Mouse (Mus musculus): ENCODE data around the gene Ice1. TPM values are rescaled to one million over a fixed set of nuclear protein-coding genes. Genes with fewer than 3 reads are reported as not detected.

The Ice1 gene
- polyA plus RNA-seq, 1 experiment, result 25.6 TPM

DNA sequence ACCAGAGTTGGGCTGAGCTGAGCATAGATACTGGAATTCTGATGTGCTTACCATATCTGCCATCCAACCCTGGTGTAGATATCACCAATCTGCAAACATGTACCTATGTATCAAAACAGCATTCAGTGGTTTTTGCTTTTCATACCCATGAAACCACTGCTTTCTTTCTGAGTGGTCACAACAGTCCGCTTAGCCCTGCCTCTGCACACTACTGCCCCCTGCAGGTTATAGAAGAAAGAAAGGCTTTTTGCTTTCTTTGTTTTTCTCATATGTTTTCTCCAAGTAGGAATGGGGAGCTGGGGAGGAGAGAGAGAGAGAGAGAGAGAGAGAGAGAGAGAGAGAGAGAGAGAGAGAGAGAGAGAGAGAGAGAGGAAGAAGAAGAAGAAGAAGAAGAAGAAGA, 92.2 kb downstream of the Ice1 start:
- no peak overlapping the region for H3K4me3 ChIP-seq (replicated peaks; ENCODE audit: extremely low read depth, low read depth, low read length)
- WGBS, result 0% methylated on average over 1 of the region's 1 CpGs
- no peak for DNase-seq
- no peaks in the 10 kb centered on the region for H3K4me1 ChIP-seq (ENCODE audit: control insufficient read depth, insufficient read depth, low read length)
- TF ChIP-seq POLR2A (IDR thresholded peaks at IDR 0.05; ENCODE audit: borderline replicate concordance, extremely low read depth, low read depth, low read length) (no peak), CTCF (IDR thresholded peaks at IDR 0.05; ENCODE audit: insufficient read depth, low read length) (peak; percentile 46)

DNA sequence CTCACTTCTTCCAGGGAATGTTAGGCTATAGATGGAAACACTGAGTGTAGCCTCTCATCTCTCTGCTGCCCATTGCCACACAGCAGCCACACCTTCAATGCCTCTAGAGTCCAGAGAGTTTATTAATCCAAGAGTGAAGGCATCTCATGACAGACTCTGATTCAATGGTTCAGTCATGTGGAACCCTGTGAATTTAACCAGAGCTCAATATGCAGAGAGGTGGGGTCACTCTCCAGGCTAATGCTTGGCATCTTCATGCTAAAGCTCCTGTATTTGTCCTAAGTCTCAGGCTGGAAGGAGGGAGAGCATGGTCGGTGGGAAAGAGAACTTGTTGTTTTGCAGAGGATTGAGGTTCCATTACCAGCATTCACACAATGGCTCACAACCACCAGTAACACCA, 97.6 kb downstream of the Ice1 start:
- WGBS, result 73% methylated on average over 1 of the region's 1 CpGs
- TF ChIP-seq CTCF (IDR thresholded peaks at IDR 0.05; ENCODE audit: insufficient read depth, low read length), result no peak
- TF ChIP-seq POLR2A (IDR thresholded peaks at IDR 0.05; ENCODE audit: borderline replicate concordance, extremely low read depth, low read depth, low read length), result no peak
- H3K4me1 ChIP-seq (ENCODE audit: control insufficient read depth, insufficient read depth, low read length), result no peaks in the 10 kb centered on the region

DNA sequence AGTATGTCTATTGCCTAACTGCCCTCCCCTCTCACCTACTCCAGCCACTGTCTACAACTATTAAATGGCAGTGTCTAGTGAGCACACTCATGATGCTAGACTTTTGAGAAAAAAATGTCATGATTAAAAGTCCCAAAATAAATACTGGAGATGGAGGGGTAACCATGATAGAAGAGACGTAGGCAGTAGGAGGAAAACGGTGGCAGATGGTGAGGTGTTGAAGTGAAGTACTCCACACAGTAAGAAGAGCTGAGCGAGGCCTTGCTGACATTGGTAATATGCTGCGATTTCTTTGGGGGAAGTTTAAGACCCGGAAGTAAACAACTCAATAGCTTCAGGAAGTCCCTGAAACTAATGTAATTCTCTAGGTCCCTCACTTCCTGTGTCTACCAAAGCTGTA, 104.0 kb downstream of the Ice1 start:
- DNase-seq, result no peak
- WGBS, result 85% methylated on average over 5 of the region's 5 CpGs
- TF ChIP-seq CTCF (IDR thresholded peaks at IDR 0.05; ENCODE audit: insufficient read depth, low read length), result no peak
- Histone ChIP-seq H3K4me1 (ENCODE audit: control insufficient read depth, insufficient read depth, low read length) (no peaks in the 10 kb centered on the region), H3K4me3 (replicated peaks; ENCODE audit: extremely low read depth, low read depth, low read length) (no peak overlapping the region)

More for the DNA sequence above, 97.6 kb downstream of the Ice1 start:
- no peak overlapping the region for H3K4me3 ChIP-seq (replicated peaks; ENCODE audit: extremely low read depth, low read depth, low read length)
- DNase-seq, result no peak

DNA sequence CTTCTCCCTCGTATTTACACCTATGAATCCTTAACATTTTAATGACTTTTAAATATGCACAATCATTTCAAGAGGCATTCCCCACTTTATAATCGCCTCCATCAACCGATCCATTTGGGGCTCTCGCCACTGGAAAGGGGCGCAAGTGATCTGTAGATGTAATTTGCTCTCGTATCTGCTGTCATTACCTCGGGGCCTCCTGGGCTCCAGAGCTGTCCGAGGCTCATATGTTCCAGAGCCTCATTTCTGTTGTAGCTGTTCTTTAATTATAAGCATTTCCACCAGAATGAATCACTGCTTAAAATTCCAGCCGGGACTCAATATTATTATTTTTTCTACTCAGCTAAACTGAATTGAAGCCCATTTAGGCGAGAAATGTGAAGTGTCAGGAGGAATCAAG, 104.7 kb downstream of the Ice1 start:
- Histone ChIP-seq H3K4me3 (replicated peaks; ENCODE audit: extremely low read depth, low read depth, low read length) (no peak overlapping the region), H3K4me1 (ENCODE audit: control insufficient read depth, insufficient read depth, low read length) (no peaks in the 10 kb centered on the region)
- WGBS, result 82% methylated on average over 10 of the region's 10 CpGs
- DNase-seq, result no peak
- TF ChIP-seq CTCF (IDR thresholded peaks at IDR 0.05; ENCODE audit: insufficient read depth, low read length) (no peak), POLR2A (IDR thresholded peaks at IDR 0.05; ENCODE audit: borderline replicate concordance, extremely low read depth, low read depth, low read length) (no peak)

DNA sequence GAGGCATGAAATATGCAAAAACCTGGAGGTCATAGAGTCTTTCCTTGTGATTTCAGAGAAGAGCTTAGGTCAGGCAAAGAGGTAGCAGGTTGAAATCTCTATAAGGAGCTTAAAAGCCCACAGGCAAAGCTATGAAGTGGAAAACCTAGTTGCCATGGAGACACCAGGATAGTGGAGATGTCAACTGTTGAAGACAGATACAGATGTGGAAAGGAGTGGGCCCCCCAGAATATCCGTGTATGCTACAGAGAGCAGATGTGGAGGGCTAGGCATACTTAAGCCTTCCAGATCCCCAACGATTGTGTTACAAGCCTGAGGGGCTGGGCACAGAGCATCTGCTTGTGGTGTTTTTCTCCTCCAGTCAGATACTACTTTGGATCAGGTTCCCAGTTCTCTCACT, 119.8 kb downstream of the Ice1 start:
- WGBS, result 60% methylated on average over 2 of the region's 2 CpGs
- TF ChIP-seq CTCF (IDR thresholded peaks at IDR 0.05; ENCODE audit: insufficient read depth, low read length) (no peak), POLR2A (IDR thresholded peaks at IDR 0.05; ENCODE audit: borderline replicate concordance, extremely low read depth, low read depth, low read length) (no peak)
- no peak for DNase-seq
- H3K4me3 ChIP-seq (replicated peaks; ENCODE audit: extremely low read depth, low read depth, low read length), result no peak overlapping the region
- H3K4me1 ChIP-seq (ENCODE audit: control insufficient read depth, insufficient read depth, low read length), result no peaks in the 10 kb centered on the region

DNA sequence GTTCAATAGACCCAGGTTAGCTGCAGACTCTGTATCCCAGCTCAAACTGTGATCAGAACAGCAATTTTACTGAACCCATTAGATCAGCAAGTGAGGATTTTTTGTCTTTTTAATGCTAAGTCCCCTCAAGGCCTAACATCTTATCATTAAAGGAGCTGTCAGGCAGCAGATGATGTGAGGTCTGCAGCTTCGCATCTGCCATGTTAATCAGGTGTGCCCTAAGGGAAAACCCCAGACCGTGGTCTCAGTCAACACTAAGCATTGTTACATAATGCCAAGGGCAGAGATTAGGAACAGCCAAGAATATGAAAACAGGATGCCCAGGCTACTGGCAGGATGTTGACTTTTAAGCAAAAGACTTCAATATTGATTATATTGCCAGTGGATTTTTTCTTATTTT, 122.4 kb downstream of the Ice1 start:
- Histone ChIP-seq H3K4me1 (ENCODE audit: control insufficient read depth, insufficient read depth, low read length) (no peaks in the 10 kb centered on the region), H3K4me3 (replicated peaks; ENCODE audit: extremely low read depth, low read depth, low read length) (no peak overlapping the region)
- no peak for DNase-seq
- 57% methylated on average over 2 of the region's 2 CpGs for WGBS
- no peak for TF ChIP-seq CTCF (IDR thresholded peaks at IDR 0.05; ENCODE audit: insufficient read depth, low read length)
- TF ChIP-seq POLR2A (IDR thresholded peaks at IDR 0.05; ENCODE audit: borderline replicate concordance, extremely low read depth, low read depth, low read length), result no peak

DNA sequence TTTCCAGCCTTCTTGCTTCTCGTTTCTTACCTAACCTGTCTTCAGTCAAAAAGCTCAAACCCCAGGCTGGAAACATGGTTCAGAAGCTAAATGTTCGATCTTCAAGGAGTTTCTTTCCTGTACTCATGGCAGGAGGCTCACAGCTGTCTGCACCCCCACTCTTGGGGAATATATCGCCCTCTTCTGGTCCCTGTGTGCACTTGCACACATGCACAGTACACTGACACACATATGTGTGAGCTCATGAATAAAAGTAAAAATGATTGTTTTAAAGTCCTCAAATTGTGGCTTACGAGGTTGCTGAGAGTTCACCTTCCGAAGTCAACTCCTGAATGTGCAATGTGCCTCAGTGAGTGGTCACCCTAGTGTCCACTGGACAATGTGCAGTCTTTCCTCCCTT, 127.2 kb downstream of the Ice1 start:
- no peak for TF ChIP-seq POLR2A (IDR thresholded peaks at IDR 0.05; ENCODE audit: borderline replicate concordance, extremely low read depth, low read depth, low read length)
- TF ChIP-seq CTCF (IDR thresholded peaks at IDR 0.05; ENCODE audit: insufficient read depth, low read length), result no peak
- no peak overlapping the region for H3K4me3 ChIP-seq (replicated peaks; ENCODE audit: extremely low read depth, low read depth, low read length)
- H3K4me1 ChIP-seq (ENCODE audit: control insufficient read depth, insufficient read depth, low read length), result no peaks in the 10 kb centered on the region
- no peak for DNase-seq
- 72% methylated on average over 5 of the region's 5 CpGs for WGBS

DNA sequence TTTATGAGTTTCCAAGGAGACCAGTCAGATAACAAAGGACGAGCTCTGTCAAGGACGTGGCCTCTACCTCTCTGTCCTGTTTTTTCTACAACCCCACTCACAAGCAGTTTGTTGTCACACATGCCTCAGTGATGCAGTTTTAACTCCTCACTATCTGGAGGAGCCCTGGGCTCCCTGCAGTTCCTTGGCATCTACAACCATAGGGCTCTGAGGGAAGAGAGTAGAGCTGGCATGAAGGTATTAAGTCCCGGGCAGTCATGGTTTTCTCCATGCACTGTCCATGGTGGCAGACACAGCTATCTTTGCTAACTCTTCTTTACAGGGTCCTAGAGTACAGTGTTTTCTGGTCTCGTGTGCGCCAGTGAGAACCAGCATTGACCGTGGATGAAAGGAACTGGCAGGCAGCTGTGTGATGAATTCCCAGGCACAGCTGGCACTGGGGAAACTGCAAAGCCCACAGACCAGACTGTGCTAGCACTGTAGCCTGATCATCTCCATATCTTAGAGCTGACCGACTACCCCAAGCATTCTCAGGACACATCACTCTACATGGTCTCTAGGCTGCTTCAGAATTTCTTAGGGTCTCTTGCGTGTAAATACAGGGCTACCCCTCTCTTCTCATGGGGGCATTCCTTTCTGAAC, 127.9 kb downstream of the Ice1 start:
- no peak for DNase-seq
- Histone ChIP-seq H3K4me3 (replicated peaks; ENCODE audit: extremely low read depth, low read depth, low read length) (no peak overlapping the region), H3K4me1 (ENCODE audit: control insufficient read depth, insufficient read depth, low read length) (no peaks in the 10 kb centered on the region)
- TF ChIP-seq CTCF (IDR thresholded peaks at IDR 0.05; ENCODE audit: insufficient read depth, low read length) (no peak), POLR2A (IDR thresholded peaks at IDR 0.05; ENCODE audit: borderline replicate concordance, extremely low read depth, low read depth, low read length) (no peak)
- WGBS, result 75% methylated on average over 8 of the region's 8 CpGs

DNA sequence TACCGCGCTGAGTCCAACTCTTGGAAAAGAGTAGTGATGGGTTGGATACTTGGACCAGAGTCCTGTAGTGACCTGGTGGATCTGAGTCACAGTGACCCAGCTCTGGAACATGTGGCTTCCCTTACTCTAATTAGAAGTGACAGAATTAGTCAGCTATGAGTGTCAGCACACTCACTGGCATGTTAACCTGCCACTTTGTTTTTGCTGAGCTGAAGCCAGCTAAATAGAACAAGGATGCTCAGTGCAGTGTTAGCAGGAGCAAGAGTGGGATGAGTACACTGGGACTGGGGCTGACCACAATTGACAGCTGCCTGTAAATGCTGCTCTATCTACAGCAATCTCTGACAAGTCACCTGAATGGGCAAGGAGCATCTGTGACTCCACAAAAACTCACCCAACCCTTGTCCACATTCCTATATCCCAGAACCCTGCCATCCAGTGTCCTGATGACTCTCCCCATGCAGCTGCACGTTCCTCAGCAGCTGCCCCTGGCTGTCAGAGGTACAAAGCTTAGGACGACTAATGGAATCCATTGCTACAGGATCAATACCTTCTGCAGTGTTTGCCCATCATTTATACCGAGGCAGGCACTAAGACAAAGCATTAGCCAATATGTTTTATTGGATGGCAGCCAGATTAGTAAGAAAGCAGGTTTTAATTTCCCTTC, 128.6 kb downstream of the Ice1 start:
- DNase-seq, result no peak
- Histone ChIP-seq H3K4me3 (replicated peaks; ENCODE audit: extremely low read depth, low read depth, low read length) (no peak overlapping the region), H3K4me1 (ENCODE audit: control insufficient read depth, insufficient read depth, low read length) (no peaks in the 10 kb centered on the region)
- 57% methylated on average over 5 of the region's 5 CpGs for WGBS
- TF ChIP-seq POLR2A (IDR thresholded peaks at IDR 0.05; ENCODE audit: borderline replicate concordance, extremely low read depth, low read depth, low read length) (no peak), CTCF (IDR thresholded peaks at IDR 0.05; ENCODE audit: insufficient read depth, low read length) (no peak)

Other genes starting within 250 kb of the Ice1 start
- gene Adamts16, start 204.2 kb upstream of the Ice1 start, polyA plus RNA-seq (2012; rRNA removed), result 0.04 TPM in 1 of 2 replicates, not detected in the other

All from lung, adult 2 months (tissue).